Mouse (Mus musculus) forebrain, embryonic 11.5 days (tissue): ENCODE data around the gene Polr2j. TPM values are rescaled to one million over a fixed set of nuclear protein-coding genes. Genes with fewer than 3 reads are reported as not detected.

Experiments
- ATAC-seq: fragments of 200-750 bp; cut with Nextera tagmentation; replicated peaks from 2 replicates; pipeline ENCODE4 v1.8.0; 2017; ENCODE audit warnings: moderate TSS enrichment; ENCODE audit not compliant: low FRiP score
- DNase-seq: peaks from one replicate; pipeline ENCODE4 v3.0.0-alpha.2; 2017; ENCODE audit warnings: low spot score
- H3K27ac ChIP-seq: fragments of 300-500 bp; sonication (generic); 2 replicates; pipeline ENCODE4 v1.5.1; 2014; ENCODE audit warnings: low read depth, low read length
- H3K27me3 ChIP-seq: fragments of 300-500 bp; sonication (generic); 2 replicates; pipeline ENCODE4 v1.6.1; 2014; ENCODE audit warnings: mild to moderate bottlenecking, low read length, mixed read lengths; ENCODE audit not compliant: control insufficient read depth, insufficient read depth
- H3K36me3 ChIP-seq: fragments of 300-500 bp; sonication (generic); 2 replicates; pipeline ENCODE4 v1.6.1; 2014; ENCODE audit warnings: mild to moderate bottlenecking, low read length, moderate library complexity, mixed read lengths; ENCODE audit not compliant: control insufficient read depth, insufficient read depth
- H3K4me1 ChIP-seq: fragments of 300-500 bp; sonication (generic); replicated peaks from 2 replicates; pipeline ENCODE4 v1.6.1; 2014; ENCODE audit warnings: low read length, mixed read lengths; ENCODE audit not compliant: control insufficient read depth, insufficient read depth
- H3K4me2 ChIP-seq: fragments of 300-500 bp; sonication (generic); 2 replicates; pipeline ENCODE4 v1.6.1; 2014; ENCODE audit warnings: low read depth, mild to moderate bottlenecking, low read length, moderate library complexity, mixed read lengths; ENCODE audit not compliant: severe bottlenecking
- H3K4me3 ChIP-seq: fragments of 300-500 bp; sonication (generic); 2 replicates; pipeline ENCODE4 v1.5.1; 2014; ENCODE audit warnings: low read depth, low read length
- H3K9ac ChIP-seq: fragments of 300-500 bp; sonication (generic); 2 replicates; pipeline ENCODE4 v1.6.1; 2014; ENCODE audit warnings: low read length
- H3K9me3 ChIP-seq: fragments of 300-500 bp; sonication (generic); 2 replicates; pipeline ENCODE4 v1.6.1; 2016; ENCODE audit warnings: low read length, mixed read lengths; ENCODE audit not compliant: control insufficient read depth
- WGBS: fragments of 180-500 bp; shearing (Covaris S2); extraction: QIAGEN DNeasy Blood & Tissue Kit; methylation state at CpG from one replicate; pipeline ENCODE4 v1.1.7; 2014; 5-methylcytosine and 5-hydroxymethylcytosine counted together
- polyA plus RNA-seq: library from polyadenylated mRNA; unstranded; fragments of >200 nt; fragmentation: Nextera tagmentation; extraction: Ambion mirVana; gene quantifications from 2 replicates; pipeline ENCODE4 v1.2.1, GENCODE M21; 2014

Polr2j gene
- polyA plus RNA-seq, 1 experiment from 2014 or later = 253 TPM

DNA sequence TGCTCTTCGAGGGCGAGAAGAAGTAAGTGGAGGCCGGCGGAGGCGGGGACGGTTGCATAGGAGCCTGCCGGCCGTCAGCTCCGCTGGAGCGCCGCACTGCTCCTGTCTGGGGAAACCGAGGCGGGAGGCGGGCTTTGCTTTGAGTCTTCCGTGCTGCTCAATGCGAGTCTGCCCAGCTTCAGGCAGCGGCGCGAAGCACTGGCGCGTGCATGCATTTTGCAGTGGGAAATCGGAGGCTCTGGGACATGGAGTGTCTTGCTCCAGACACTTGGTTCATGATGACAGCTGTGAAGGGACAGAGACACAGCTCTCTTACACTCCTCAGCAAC, 317 bp downstream of the Polr2j start:
- no peaks in the 10 kb centered on the region for H3K9me3 ChIP-seq
- peak overlapping the region; percentile 91 for H3K4me3 ChIP-seq
- 0% methylated on average over 22 of the region's 22 CpGs for WGBS
- H3K4me2 ChIP-seq = peak overlapping the region; percentile 81
- no peaks in the 10 kb centered on the region for H3K27me3 ChIP-seq
- H3K27ac ChIP-seq = 0 out of 2 replicates have a peak overlapping the region, but pooled peaks have one; percentile 20
- peaks cover 5% of the 10 kb centered on the region for H3K36me3 ChIP-seq
- peaks cover 7% of the 10 kb centered on the region for H3K4me1 ChIP-seq
- ATAC-seq = peak; percentile 47; the same call in 1 of the 2 replicates
- peak overlapping the region; percentile 85 for H3K9ac ChIP-seq
- DNase-seq = no peak

DNA sequence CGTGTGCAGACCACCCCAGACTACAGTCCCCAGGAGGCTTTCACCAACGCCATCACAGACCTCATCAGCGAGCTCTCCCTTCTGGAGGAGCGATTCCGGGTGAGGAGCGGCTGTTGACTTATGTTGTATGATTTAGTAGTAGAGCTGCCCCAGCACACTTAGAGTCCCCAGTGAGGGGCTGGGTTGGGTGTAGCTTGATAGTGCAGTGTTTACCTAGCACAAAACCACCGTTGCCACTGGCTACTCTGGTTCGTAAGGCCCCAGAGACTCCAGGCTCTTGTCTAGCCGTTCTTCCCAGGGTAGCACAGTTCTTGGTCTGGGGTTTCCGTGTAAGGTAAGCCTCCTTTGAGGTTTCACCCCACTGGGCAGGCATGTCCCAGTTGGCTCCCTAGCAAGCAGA, 5.7 kb downstream of the Polr2j start:
- Histone ChIP-seq H3K9ac (no peak overlapping the region), H3K4me2 (no peak overlapping the region), H3K9me3 (no peaks in the 10 kb centered on the region), H3K4me1 (peaks cover 5% of the 10 kb centered on the region), H3K4me3 (no peak overlapping the region), H3K36me3 (peaks cover 21% of the 10 kb centered on the region), H3K27me3 (no peaks in the 10 kb centered on the region), H3K27ac (no peak overlapping the region)
- 94% methylated on average over 10 of the region's 10 CpGs for WGBS
- DNase-seq (no peak), ATAC-seq (no peak)

DNA sequence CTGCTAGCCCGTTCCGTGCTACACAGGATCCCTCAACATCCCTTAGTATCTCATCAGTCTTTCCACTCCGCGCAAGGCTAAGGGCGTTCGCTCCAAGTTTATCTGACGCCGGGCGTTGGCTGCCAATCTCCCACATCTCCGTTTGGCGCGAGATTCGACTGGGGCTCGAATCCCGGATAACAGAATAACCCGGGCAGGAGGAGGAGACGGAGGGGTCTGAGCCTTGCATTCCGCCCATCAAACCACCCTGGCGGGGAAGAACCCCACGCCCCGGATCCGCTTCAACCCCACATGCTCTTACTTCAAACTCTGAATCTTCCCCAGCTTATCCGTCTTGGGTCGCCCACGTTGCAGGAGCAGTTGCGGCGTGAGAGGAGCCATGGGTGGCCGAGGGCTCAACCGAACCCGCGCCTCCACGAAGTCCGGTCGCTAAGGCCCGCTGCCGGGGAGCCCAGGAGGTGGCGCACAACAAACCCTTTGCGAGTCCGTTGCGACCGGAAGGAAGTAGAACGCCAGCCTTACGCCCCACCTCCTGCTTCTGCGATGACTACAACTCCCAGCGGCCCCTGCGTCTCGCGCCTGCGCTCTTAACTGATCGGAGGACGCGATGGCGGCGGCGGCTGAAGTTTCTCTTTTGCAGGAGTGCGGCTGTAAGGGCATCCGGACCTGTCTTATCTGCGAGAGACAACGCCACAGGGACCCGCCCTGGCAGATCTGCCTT, 19.3 kb downstream of the Polr2j start, which contains the start of the genes Lrwd1 and Alkbh4:
Gene Lrwd1, minus strand, starts transcription at position 504 of the 721 bp plus-strand sequence.
Gene Alkbh4, plus strand, starts transcription at position 576 of the 721 bp plus-strand sequence.
- Histone ChIP-seq H3K9ac (peak within 1 kb of the TSS; percentile 80), H3K4me2 (peak within 1 kb of the TSS; percentile 75), H3K27me3 (no peaks in the 10 kb centered on the region), H3K27ac (no peak within 1 kb of the TSS), H3K36me3 (no peaks in the 10 kb centered on the region; the same call in 1 of the 2 replicates), H3K9me3 (no peaks in the 10 kb centered on the region), H3K4me3 (peak within 1 kb of the TSS; percentile 66), H3K4me1 (no peaks in the 10 kb centered on the region; the same call in 1 of the 2 replicates)
- DNase-seq (peak; percentile 97), ATAC-seq (peak; percentile 89)
- under 1% methylated on average over 60 of the region's 60 CpGs for WGBS

DNA sequence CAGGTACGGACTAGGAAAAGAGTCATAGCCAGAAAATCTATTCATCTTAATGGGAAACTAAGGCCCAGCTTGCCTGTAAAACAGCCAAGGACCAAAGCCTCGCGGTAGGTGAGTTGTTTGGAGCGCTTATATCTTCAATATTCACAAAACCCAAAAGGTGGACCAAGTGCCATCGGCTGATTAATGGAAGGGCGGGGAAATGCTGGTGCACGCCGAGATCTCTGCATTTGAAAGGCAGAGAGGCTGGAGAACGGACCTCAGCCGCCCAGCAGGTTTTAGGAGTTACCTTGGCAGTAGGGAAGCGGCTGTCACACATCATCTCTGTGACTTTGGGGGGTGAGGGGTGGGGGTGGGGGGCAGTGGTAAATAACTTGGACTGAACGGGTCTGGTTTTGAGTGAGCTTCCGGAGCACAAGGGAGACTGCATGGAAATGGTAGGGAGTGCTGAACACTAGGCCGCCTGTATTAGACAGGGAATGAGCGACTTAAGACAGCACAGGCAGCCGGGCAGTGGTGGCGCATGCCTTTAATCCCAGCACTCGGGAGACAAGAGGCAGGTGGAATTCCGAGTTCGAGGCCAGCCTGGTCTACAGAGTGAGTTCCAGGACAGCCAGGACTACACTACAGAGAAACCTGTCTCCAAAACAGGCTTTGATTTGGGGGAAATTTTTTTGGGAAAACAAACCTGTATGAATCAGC, 20.0 kb downstream of the Polr2j start:
- H3K4me1 ChIP-seq = no peaks in the 10 kb centered on the region; the same call in 1 of the 2 replicates
- H3K4me3 ChIP-seq = peak overlapping the region; percentile 66
- ATAC-seq (no peak), DNase-seq (no peak)
- no peaks in the 10 kb centered on the region for H3K27me3 ChIP-seq
- H3K36me3 ChIP-seq = peaks cover 3% of the 10 kb centered on the region; the same call in 1 of the 2 replicates
- 7% methylated on average over 20 of the region's 20 CpGs for WGBS
- peak overlapping the region; percentile 75 for H3K4me2 ChIP-seq
- H3K9me3 ChIP-seq = no peaks in the 10 kb centered on the region
- H3K9ac ChIP-seq = peak overlapping the region; percentile 80
- H3K27ac ChIP-seq = no peak overlapping the region

DNA sequence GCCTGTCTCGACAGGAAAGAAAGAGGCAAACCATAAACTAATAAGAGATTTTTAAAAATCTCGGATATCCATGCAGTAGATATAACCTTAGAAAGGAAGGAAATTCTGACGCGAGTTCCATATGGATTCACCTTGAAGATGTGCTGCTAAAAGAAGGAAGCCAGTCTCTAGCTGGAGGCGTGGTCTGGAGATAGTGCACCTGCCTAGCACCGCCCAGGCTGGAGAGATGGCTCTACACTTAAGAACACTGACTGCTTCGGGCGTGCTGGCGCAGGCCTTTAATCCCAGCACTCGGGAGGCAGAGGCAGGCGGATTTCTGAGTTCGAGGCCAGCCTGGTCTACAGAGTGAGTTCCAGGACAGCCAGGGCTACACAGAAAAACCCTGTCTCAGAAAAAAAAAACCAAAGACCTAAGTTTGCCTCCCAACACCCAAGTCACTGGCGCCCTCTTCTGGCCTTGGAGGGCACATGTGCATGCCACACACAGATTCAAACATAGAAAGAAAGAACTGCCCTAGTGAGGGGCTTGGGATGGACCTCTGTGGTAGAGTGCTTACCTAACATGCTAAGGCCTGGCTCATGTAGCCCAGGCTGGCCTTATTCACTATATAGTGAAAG, 21.3 kb downstream of the Polr2j start:
- Histone ChIP-seq H3K9ac (no peak overlapping the region), H3K4me1 (no peaks in the 10 kb centered on the region; the same call in 1 of the 2 replicates), H3K36me3 (peaks cover 3% of the 10 kb centered on the region; the same call in 1 of the 2 replicates), H3K4me3 (no peak overlapping the region), H3K4me2 (no peak overlapping the region), H3K9me3 (no peaks in the 10 kb centered on the region), H3K27ac (no peak overlapping the region), H3K27me3 (no peaks in the 10 kb centered on the region)
- 75% methylated on average over 13 of the region's 13 CpGs for WGBS
- ATAC-seq (no peak), DNase-seq (peak; percentile 74)

DNA sequence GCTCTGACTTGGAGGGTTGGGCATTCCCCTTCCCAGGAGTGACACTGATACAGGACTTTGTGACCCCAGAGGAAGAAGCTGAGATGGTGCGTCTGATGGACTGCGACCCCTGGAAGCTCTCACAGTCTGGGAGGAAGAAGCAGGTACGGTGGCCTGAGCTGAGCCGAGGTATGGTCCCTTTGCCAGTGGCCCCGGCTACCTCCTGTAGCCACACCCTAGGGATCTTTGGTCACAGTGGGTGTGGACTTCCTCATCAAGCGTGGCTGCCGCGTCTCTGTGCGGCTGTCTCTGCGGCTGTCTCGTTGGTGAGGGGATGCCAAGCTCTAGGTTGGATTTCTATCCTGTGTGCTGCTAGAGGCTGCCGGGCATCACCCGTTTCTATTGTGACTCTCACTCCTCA, 23.0 kb downstream of the Polr2j start:
- ATAC-seq (no peak), DNase-seq (no peak)
- H3K9ac ChIP-seq = no peak overlapping the region
- 91% methylated on average over 13 of the region's 13 CpGs for WGBS
- H3K36me3 ChIP-seq = peaks cover 3% of the 10 kb centered on the region; the same call in 1 of the 2 replicates
- H3K27ac ChIP-seq = no peak overlapping the region
- H3K4me2 ChIP-seq = no peak overlapping the region
- H3K4me1 ChIP-seq = no peaks in the 10 kb centered on the region; the same call in 1 of the 2 replicates
- no peaks in the 10 kb centered on the region for H3K27me3 ChIP-seq
- H3K4me3 ChIP-seq = no peak overlapping the region
- H3K9me3 ChIP-seq = no peaks in the 10 kb centered on the region

DNA sequence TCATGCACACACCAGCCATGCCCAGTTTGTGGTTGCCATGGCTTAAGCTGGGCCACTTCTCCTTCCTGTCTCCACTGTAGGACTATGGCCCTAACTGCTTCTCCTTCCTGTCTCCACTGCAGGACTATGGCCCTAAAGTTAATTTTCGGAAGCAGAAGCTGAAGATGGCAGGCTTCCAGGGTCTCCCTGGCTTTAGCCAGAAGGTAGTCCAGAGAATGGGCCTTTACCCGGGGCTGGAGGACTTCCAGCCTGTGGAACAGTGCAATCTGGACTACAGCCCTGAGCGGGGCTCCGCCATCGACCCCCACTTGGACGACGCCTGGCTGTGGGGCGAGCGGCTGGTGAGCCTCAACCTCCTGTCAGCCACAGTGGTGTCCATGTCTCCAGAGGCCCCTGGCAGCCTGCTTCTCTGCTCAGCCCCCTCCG, 23.6 kb downstream of the Polr2j start:
- H3K27ac ChIP-seq = no peak overlapping the region
- H3K9me3 ChIP-seq = no peaks in the 10 kb centered on the region
- DNase-seq (no peak), ATAC-seq (no peak)
- 95% methylated on average over 10 of the region's 10 CpGs for WGBS
- H3K9ac ChIP-seq = no peak overlapping the region
- H3K4me2 ChIP-seq = no peak overlapping the region
- H3K36me3 ChIP-seq = peaks cover 3% of the 10 kb centered on the region; the same call in 1 of the 2 replicates
- no peak overlapping the region for H3K4me3 ChIP-seq
- H3K27me3 ChIP-seq = no peaks in the 10 kb centered on the region
- H3K4me1 ChIP-seq = no peaks in the 10 kb centered on the region; the same call in 1 of the 2 replicates

DNA sequence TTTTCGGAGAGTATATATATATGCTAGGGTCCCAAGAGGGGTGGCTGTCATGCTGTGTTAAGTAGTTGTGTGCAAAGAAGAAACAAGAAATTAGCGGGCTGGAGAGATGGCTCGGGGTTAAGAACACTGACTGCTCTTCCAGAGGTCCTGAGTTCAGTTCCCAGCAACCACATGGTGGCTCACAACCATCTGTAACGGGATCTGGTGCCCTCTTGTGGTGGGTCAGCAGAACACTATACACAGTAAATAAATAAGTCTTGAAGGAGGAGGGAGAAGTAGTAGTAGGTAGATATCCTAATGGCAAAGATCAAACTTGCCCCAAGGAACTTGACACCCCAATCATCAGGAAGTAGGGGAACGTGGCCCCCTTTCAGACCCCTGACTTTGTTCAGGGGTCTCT, 26.3 kb downstream of the Polr2j start:
- Histone ChIP-seq H3K4me1 (no peaks in the 10 kb centered on the region), H3K27me3 (no peaks in the 10 kb centered on the region), H3K9me3 (no peaks in the 10 kb centered on the region), H3K4me2 (no peak overlapping the region), H3K27ac (no peak overlapping the region), H3K4me3 (no peak overlapping the region), H3K9ac (no peak overlapping the region), H3K36me3 (peaks cover 3% of the 10 kb centered on the region; the same call in 1 of the 2 replicates)
- DNase-seq (no peak), ATAC-seq (no peak)
- 80% methylated on average over 5 of the region's 5 CpGs for WGBS
